Mouse (Mus musculus) kidney, adult 9 months (tissue): ENCODE data around the gene Lclat1.

Source experiments
- DNase-seq: peaks from one replicate; pipeline ENCODE4 v3.0.0; 2022

Lclat1 gene

GRCm38 (mm10) chr17:73107158-73108157, at the start of gene Lclat1:
TSS of gene Lclat1 (plus strand) at chr17:73107985.
- peak; percentile 97 for DNase-seq

- DNase-seq = no peak
These were observed 49.5 kb upstream of the Lclat1 start for GRCm38 (mm10) chr17:73058319-73058718.

- DNase-seq = peak; percentile 15
These were observed 47.4 kb upstream of the Lclat1 start for GRCm38 (mm10) chr17:73060224-73060896.

- DNase-seq = no peak
These were observed 46.9 kb upstream of the Lclat1 start for GRCm38 (mm10) chr17:73060897-73061252.

GRCm38 (mm10) chr17:73062701-73063100, 45.1 kb upstream of the Lclat1 start:
- no peak for DNase-seq

GRCm38 (mm10) chr17:73063299-73063698, 44.5 kb upstream of the Lclat1 start:
- DNase-seq = no peak

GRCm38 (mm10) chr17:73063781-73064180, 44.0 kb upstream of the Lclat1 start:
- no peak for DNase-seq

GRCm38 (mm10) chr17:73066387-73067169, 41.2 kb upstream of the Lclat1 start:
- DNase-seq = no peak

- DNase-seq = peak; percentile 60
These were observed 40.4 kb upstream of the Lclat1 start for GRCm38 (mm10) chr17:73067423-73067822.

GRCm38 (mm10) chr17:73068321-73068992, 39.3 kb upstream of the Lclat1 start:
- DNase-seq = no peak

GRCm38 (mm10) chr17:73070466-73070865, 37.3 kb upstream of the Lclat1 start:
- no peak for DNase-seq

- DNase-seq = peak; percentile 42
These were observed 36.0 kb upstream of the Lclat1 start for GRCm38 (mm10) chr17:73071725-73072263.

GRCm38 (mm10) chr17:73072286-73072685, 35.5 kb upstream of the Lclat1 start:
- peak; percentile 72 for DNase-seq

GRCm38 (mm10) chr17:73074631-73075030, 33.2 kb upstream of the Lclat1 start:
- DNase-seq = no peak

GRCm38 (mm10) chr17:73075238-73075890, 32.4 kb upstream of the Lclat1 start:
- DNase-seq = no peak

- no peak for DNase-seq
These were observed 30.1 kb upstream of the Lclat1 start for GRCm38 (mm10) chr17:73077638-73078037.

GRCm38 (mm10) chr17:73081360-73082133, 26.2 kb upstream of the Lclat1 start:
- no peak for DNase-seq

- no peak for DNase-seq
These were observed 25.1 kb upstream of the Lclat1 start for GRCm38 (mm10) chr17:73082506-73083196.

- no peak for DNase-seq
These were observed 20.5 kb upstream of the Lclat1 start for GRCm38 (mm10) chr17:73087045-73087910.
